Mouse (Mus musculus) liver, adult 2 months (tissue): ENCODE measurements around the gene Mut.

Experiments used
- CTCF ChIP-seq: fragments of 200-500 bp; IDR thresholded peaks from 2 replicates; pipeline ENCODE4 v1.5.1; 2011; ENCODE audit warnings: low read depth, low read length, control low read depth
- POLR2A ChIP-seq: fragments of 200-500 bp; IDR thresholded peaks from 2 replicates; pipeline ENCODE4 v1.6.1; 2011; ENCODE audit warnings: low read length, control low read depth; ENCODE audit not compliant: insufficient read depth; ENCODE audit errors: extremely low read depth

- no peak for TF ChIP-seq POLR2A
- no peak for TF ChIP-seq CTCF
Measured at GRCm38 (mm10) chr17:40887849-40888536, 46.5 kb upstream of the Mut start.
